Mouse (Mus musculus) intestine, postnatal 0 days (tissue): ENCODE data around the gene Prr5. TPM values are rescaled to one million over a fixed set of nuclear protein-coding genes. Genes with fewer than 3 reads are reported as not detected.
"Not testable (repeated sequence)": the region's sequence is repeated elsewhere in the genome, so short reads cannot be mapped to it uniquely, and the experiment has no call there.

ENCODE experiments used
- ATAC-seq: fragments of 200-750 bp; cut with Nextera tagmentation; 2 replicates; pipeline ENCODE4 v1.8.0; 2017; ENCODE audit warnings: mild to moderate bottlenecking, moderate TSS enrichment, moderate library complexity
- H3K27ac ChIP-seq: fragments of 300-500 bp; sonication (generic); 2 replicates; pipeline ENCODE4 v1.5.1; 2014; ENCODE audit warnings: mild to moderate bottlenecking, low read depth, low read length, moderate library complexity
- H3K27me3 ChIP-seq: fragments of 300-500 bp; sonication (generic); replicated peaks from 2 replicates; pipeline ENCODE4 v1.6.1; 2014; ENCODE audit warnings: low read length, mixed read lengths; ENCODE audit not compliant: control insufficient read depth, insufficient read depth
- H3K36me3 ChIP-seq: fragments of 300-500 bp; sonication (generic); 2 replicates; pipeline ENCODE4 v1.6.1; 2014; ENCODE audit warnings: mild to moderate bottlenecking, moderate library complexity; ENCODE audit not compliant: control insufficient read depth, insufficient read depth
- H3K4me1 ChIP-seq: fragments of 300-500 bp; sonication (generic); replicated peaks from 2 replicates; pipeline ENCODE4 v1.6.1; 2014; ENCODE audit warnings: antibody characterized with exemption, low read length, mixed read lengths; ENCODE audit not compliant: control insufficient read depth, insufficient read depth
- H3K4me2 ChIP-seq: fragments of 300-500 bp; sonication (generic); replicated peaks from 2 replicates; pipeline ENCODE4 v1.6.1; 2014; ENCODE audit warnings: low read depth, mild to moderate bottlenecking, moderate library complexity
- H3K4me3 ChIP-seq: fragments of 300-500 bp; sonication (generic); 2 replicates; pipeline ENCODE4 v1.5.1; 2014; ENCODE audit warnings: low read depth, low read length
- H3K9ac ChIP-seq: fragments of 300-500 bp; sonication (generic); 2 replicates; pipeline ENCODE4 v1.6.1; 2014; ENCODE audit warnings: mild to moderate bottlenecking, low read depth, low read length
- H3K9me3 ChIP-seq: fragments of 300-500 bp; sonication (generic); 2 replicates; pipeline ENCODE4 v1.6.1; 2016; ENCODE audit warnings: mixed run types; ENCODE audit not compliant: control insufficient read depth
- CTCF ChIP-seq: sonication (generic); IDR thresholded peaks from 2 replicates; pipeline ENCODE4 v1.5.1; 2016; ENCODE audit warnings: low read depth, mild to moderate bottlenecking, control low read depth, antibody characterized with exemption, moderate library complexity
- WGBS: fragments of 180-500 bp; shearing (Covaris S2); extraction: QIAGEN DNeasy Blood & Tissue Kit; methylation state at CpG from one replicate; pipeline ENCODE4 v1.1.7; 2014; 5-methylcytosine and 5-hydroxymethylcytosine counted together
- polyA plus RNA-seq: library from polyadenylated mRNA; unstranded; fragments of >200 nt; fragmentation: Nextera tagmentation; extraction: Ambion mirVana; gene quantifications from 2 replicates; pipeline ENCODE4 v1.2.1, GENCODE M21; 2015

Prr5 gene
- polyA plus RNA-seq, 1 experiment from 2014 or later = 68.5 TPM

- Histone ChIP-seq H3K36me3 (no peaks in the 10 kb centered on the region), H3K9me3 (no peaks in the 10 kb centered on the region), H3K4me3 (no peak overlapping the region), H3K9ac (no peak overlapping the region), H3K27me3 (no peaks in the 10 kb centered on the region), H3K27ac (no peak overlapping the region), H3K4me1 (peaks cover 9% of the 10 kb centered on the region; the same call in 1 of the 2 replicates), H3K4me2 (no peak overlapping the region)
- 65% methylated on average over 3 of the region's 3 CpGs for WGBS
- TF ChIP-seq CTCF = peak; percentile 41
- no peak for ATAC-seq
Observed at GRCm38 (mm10) chr15:84718785-84719184, 49.4 kb downstream of the Prr5 start.

- Histone ChIP-seq H3K4me1 (peaks cover 9% of the 10 kb centered on the region; the same call in 1 of the 2 replicates), H3K4me2 (peak within 1 kb of the TSS; percentile 96), H3K27ac (0 out of 2 replicates have a peak within 1 kb of the TSS, but pooled peaks have one; percentile 17), H3K27me3 (no peaks in the 10 kb centered on the region), H3K36me3 (no peaks in the 10 kb centered on the region), H3K9ac (peak within 1 kb of the TSS; percentile 59), H3K9me3 (no peaks in the 10 kb centered on the region), H3K4me3 (peak within 1 kb of the TSS; percentile 55)
- ATAC-seq = peak; percentile 68
- TF ChIP-seq CTCF = no peak
- WGBS = 2% methylated on average over 24 of the region's 24 CpGs
Observed at GRCm38 (mm10) chr15:84719791-84720190, 50.4 kb downstream of the Prr5 start, which contains the start of gene Arhgap8. TSS of gene Arhgap8 (plus strand) at chr15:84720052.

GRCm38 (mm10) chr15:84720291-84721204 is 51.1 kb downstream of the Prr5 start:
- peak overlapping the region; percentile 55 for H3K4me3 ChIP-seq
- WGBS = 11% methylated on average over 33 of the region's 33 CpGs
- no peaks in the 10 kb centered on the region for H3K9me3 ChIP-seq
- H3K4me2 ChIP-seq = peak overlapping the region; percentile 96
- peaks cover 9% of the 10 kb centered on the region; the same call in 1 of the 2 replicates for H3K4me1 ChIP-seq
- H3K9ac ChIP-seq = peak overlapping the region; percentile 59
- H3K36me3 ChIP-seq = no peaks in the 10 kb centered on the region
- TF ChIP-seq CTCF = no peak
- ATAC-seq = peak; percentile 44
- H3K27me3 ChIP-seq = no peaks in the 10 kb centered on the region
- 0 out of 2 replicates have a peak overlapping the region, but pooled peaks have one; percentile 17 for H3K27ac ChIP-seq

GRCm38 (mm10) chr15:84723656-84724055 is 54.2 kb downstream of the Prr5 start:
- H3K4me3 ChIP-seq, H3K27me3 ChIP-seq, H3K9me3 ChIP-seq, H3K4me2 ChIP-seq, H3K9ac ChIP-seq, H3K36me3 ChIP-seq: not testable (repeated sequence)
- peak overlapping the region; percentile 28; the same call in 1 of the 2 replicates for H3K27ac ChIP-seq
- WGBS = 69% methylated on average over 1 of the region's 1 CpGs
- 0 out of 2 replicates have a peak, but pooled peaks have one; percentile 5 for ATAC-seq
- peaks cover 11% of the 10 kb centered on the region; the same call in 1 of the 2 replicates for H3K4me1 ChIP-seq

- no peaks in the 10 kb centered on the region for H3K36me3 ChIP-seq
- no peak overlapping the region for H3K4me3 ChIP-seq
- H3K27me3 ChIP-seq = no peaks in the 10 kb centered on the region
- ATAC-seq = peak; percentile 58
- no peak overlapping the region for H3K9ac ChIP-seq
- no peaks in the 10 kb centered on the region for H3K9me3 ChIP-seq
- no peak for TF ChIP-seq CTCF
- WGBS = 27% methylated on average over 4 of the region's 4 CpGs
- peaks cover 11% of the 10 kb centered on the region; the same call in 1 of the 2 replicates for H3K4me1 ChIP-seq
- H3K4me2 ChIP-seq = no peak overlapping the region
- H3K27ac ChIP-seq = no peak overlapping the region
Observed at GRCm38 (mm10) chr15:84724199-84724598, 54.8 kb downstream of the Prr5 start.

GRCm38 (mm10) chr15:84729685-84730084 is 60.3 kb downstream of the Prr5 start:
- ATAC-seq = no peak
- H3K36me3 ChIP-seq = no peaks in the 10 kb centered on the region
- H3K27me3 ChIP-seq = no peaks in the 10 kb centered on the region
- TF ChIP-seq CTCF = no peak
- H3K27ac ChIP-seq = no peak overlapping the region
- H3K9me3 ChIP-seq = no peaks in the 10 kb centered on the region
- peaks cover 2% of the 10 kb centered on the region; the same call in 1 of the 2 replicates for H3K4me1 ChIP-seq
- 82% methylated on average over 6 of the region's 6 CpGs for WGBS
- no peak overlapping the region for H3K9ac ChIP-seq
- no peak overlapping the region for H3K4me2 ChIP-seq
- no peak overlapping the region for H3K4me3 ChIP-seq
